Mouse (Mus musculus) sigmoid colon, adult 10 weeks (tissue): ENCODE measurements around the gene Zkscan5. TPM values are rescaled to one million over a fixed set of nuclear protein-coding genes. Genes with fewer than 3 reads are reported as not detected.

Experiments used
- polyA plus RNA-seq: library from polyadenylated mRNA; stranded (reverse); fragments of 350-450 nt; fragmentation: Illumina TruSeq; extraction: RNeasy Lipid Tissue Mini Kit (QIAGEN cat#74804); gene quantifications from one replicate; pipeline ENCODE4 v1.2.3, GENCODE M21; 2014; ENCODE audit warnings: low read depth, low replicate concordance

Gene Zkscan5
- polyA plus RNA-seq, result 6.8 TPM

DNA sequence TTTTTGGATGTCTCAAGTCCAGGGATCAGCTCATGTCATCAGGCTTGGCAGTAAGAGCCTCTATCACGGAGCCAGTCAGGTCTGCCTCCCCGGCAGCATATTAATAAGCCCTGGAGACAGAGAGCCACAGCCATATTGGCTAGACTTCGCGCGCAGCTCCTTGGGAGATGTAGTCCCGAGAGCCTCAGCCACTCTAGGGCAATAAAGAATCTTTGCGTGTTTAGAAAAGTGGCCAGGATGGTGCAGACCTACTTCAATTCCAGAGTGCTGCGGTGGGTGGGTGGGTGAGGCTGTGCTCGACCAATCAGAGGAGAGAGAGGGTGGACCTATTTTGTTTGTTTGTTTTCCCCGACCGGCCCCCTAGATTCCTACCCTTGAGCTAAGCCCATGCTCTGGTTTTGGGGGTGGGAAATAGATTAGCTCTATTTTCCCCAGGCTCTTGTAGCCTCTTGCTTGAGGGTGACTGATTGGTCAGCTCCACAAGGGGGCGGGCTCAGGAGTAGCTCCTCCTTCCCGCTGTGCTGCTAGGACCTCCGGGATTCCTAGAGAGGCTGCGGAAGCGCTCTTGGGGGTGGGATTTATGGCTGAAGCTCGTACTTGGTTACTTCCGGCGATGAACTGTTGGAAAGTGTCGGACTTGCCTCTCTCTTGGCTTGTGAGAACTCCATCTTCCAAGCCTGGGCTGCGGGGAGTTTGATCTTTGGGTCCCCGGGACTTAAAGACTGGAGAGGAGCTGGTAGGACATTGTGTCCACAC is at the start of gene Zkscan5:
TSS of gene Zkscan5 (plus strand) at position 627 of the 756 bp plus-strand sequence.

DNA sequence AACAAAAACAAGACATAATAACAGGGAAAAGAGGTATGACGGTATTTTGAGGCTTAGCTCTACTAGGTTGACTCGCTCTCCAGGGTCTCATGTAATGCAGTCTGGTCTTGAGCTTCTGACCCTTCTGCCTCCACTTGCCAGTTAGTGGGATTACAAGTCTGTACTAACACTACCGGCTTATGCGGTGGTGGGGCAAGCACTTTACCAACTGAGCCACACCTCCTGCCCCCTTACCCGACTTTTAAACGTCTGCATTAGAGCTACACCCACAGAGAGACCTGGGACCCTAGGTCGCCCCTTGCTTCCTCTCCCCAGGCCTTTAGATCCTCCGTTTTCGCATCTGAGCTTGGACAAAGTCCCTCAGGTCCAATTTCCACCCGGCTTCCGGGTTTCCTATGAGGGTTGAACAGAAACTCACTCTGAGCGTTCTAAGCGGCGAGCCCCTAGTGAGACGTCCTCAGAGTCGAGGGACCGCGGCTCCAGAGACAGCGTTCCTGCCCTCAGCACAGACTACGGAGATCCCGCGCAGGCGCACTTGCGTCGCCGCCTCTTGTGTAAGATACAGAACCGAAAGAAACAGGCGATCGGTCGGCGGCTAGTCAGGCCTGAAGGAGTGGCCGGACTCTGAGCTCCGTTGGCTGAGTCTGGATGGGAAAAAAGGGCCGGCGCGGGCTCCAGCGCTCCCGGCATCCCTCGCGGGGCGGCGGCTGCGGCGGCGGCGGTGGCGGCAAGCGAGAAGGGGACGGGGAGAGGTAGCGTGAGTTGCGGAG is 37.6 kb upstream of the Zkscan5 start, which contains the start of the genes Ptcd1 and Cpsf4:
TSS of gene Ptcd1 (minus strand) at position 573 of the 770 bp plus-strand sequence.
TSS of gene Cpsf4 (plus strand) at position 678 of the 770 bp plus-strand sequence.

DNA sequence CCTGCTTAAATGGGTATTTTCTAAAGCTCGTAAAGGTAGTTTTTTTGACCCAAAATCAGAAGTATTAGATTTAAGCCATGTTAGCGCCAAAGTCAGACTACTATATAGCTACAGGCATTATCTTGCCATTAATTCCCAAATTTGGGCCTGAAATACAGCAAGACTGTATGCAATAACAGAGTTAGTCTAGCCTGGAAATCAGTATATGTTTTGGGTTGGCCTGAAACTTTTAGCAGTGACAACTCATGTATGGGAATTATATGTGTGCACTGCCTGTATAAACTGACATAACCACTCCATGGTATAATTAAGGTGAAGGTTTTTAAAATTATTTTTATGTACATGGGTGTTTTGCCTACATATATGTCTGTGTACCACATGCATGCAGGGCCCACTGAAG is 12.4 kb upstream of the Zkscan5 start, which contains the start of gene Atp5j2:
TSS of gene Atp5j2 (minus strand) at position 101 of the 400 bp plus-strand sequence.

DNA sequence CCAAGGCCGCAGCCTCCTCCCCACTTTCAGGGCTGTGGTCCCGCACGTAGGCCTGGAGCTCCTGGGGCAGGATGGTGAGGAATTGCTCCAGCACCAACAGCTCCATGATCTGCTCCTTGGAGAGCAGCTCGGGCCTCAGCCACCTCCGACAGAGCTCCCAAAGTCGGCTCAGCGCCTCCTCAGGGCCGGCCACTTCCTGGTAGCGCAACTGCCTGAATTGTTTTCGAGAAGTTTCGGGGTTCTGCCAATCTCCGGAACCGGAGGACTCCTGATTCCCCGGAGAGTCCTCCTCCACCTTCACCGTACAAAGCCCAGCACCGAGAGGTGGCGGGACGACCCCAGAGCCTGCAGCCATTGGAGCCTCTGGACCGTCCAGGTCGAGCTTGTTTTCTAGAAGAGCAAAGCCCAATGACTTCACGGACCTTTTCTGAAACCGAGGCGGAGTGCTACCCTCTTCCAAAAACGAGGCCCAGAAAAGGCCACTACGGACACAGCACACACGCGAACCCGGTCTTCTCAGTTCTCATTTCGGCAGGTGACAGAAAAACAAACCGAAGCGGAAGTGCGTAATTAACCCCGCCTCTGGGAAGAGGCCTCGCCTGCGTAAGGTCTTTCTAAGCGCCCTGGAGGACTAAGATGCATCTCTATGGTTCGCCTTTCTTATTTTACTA is 2.9 kb upstream of the Zkscan5 start, which contains the start of gene Zkscan14:
TSS of gene Zkscan14 (minus strand) at position 548 of the 671 bp plus-strand sequence.

DNA sequence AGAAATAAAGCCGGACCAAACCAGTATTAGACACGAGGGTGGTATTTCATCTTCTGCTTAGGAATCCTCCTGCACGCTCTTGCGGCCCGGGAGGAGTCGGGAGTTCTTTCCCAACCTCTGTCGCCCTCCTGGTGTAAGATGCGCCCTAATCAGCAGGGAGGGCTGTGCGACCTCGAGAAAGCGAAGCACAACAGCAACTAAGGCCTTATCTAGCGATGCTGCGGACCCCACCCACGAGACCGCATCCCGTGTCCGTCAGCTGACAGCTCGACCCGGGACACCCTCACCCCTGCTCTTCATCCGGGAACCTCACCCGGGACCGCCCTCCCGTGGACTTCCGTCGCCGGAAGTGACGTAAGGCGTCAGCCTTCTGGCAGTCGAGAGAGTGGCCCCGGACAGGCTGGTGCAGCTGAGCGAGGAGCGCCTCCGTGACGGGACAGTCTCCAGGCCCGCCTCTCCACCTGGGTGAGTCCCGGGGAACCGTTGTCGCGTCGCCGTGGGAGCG is 27.1 kb downstream of the Zkscan5 start, which contains the start of gene Zfp655:
TSS of gene Zfp655 (plus strand) at position 349 of the 505 bp plus-strand sequence.

Other genes with a start within 250 kb of the Zkscan5 start
- 10.9 TPM for gene Smurf1, start 238.7 kb upstream of the Zkscan5 start, polyA plus RNA-seq
- gene Gm4871, start 171.8 kb upstream of the Zkscan5 start, polyA plus RNA-seq, result not detected
- gene 1700018F24Rik, start 161.6 kb upstream of the Zkscan5 start, polyA plus RNA-seq, result not detected
- 21.0 TPM for gene Arpc1a, start 120.7 kb upstream of the Zkscan5 start, polyA plus RNA-seq
- not detected for gene Kpna7, start 120.5 kb upstream of the Zkscan5 start, polyA plus RNA-seq
- gene Arpc1b, start 90.3 kb upstream of the Zkscan5 start, polyA plus RNA-seq, result 84.1 TPM
- gene Pdap1, start 64.3 kb upstream of the Zkscan5 start, polyA plus RNA-seq, result 25.1 TPM
- 230 TPM for gene Bud31, start 64.2 kb upstream of the Zkscan5 start, polyA plus RNA-seq
- 0.66 TPM for gene Ptcd1, start 37.5 kb upstream of the Zkscan5 start, polyA plus RNA-seq
- gene Cpsf4, start 37.3 kb upstream of the Zkscan5 start, polyA plus RNA-seq, result 2.6 TPM
- 26.2 TPM for gene Atp5j2, start 12.5 kb upstream of the Zkscan5 start, polyA plus RNA-seq
- 2.3 TPM for gene Zkscan14, start 2.7 kb upstream of the Zkscan5 start, polyA plus RNA-seq
- 88.7 TPM for gene Zfp655, start 27.2 kb downstream of the Zkscan5 start, polyA plus RNA-seq
- not detected for gene Zscan25, start 75.9 kb downstream of the Zkscan5 start, polyA plus RNA-seq
- gene Cyp3a57, start 140.7 kb downstream of the Zkscan5 start, polyA plus RNA-seq, result not detected